Mouse (Mus musculus) forebrain, embryonic 16.5 days (tissue): ENCODE measurements around the gene Defb38. TPM values are rescaled to one million over a fixed set of nuclear protein-coding genes. Genes with fewer than 3 reads are reported as not detected.

Experiments used
- ATAC-seq: fragments of 200-750 bp; cut with Nextera tagmentation; 2 replicates; pipeline ENCODE4 v1.8.0; 2017; ENCODE audit warnings: mild to moderate bottlenecking, moderate library complexity
- H3K27ac ChIP-seq: fragments of 300-500 bp; sonication (generic); 2 replicates; pipeline ENCODE4 v1.5.1; 2014; ENCODE audit warnings: low read length, control low read depth
- H3K27me3 ChIP-seq: fragments of 300-500 bp; sonication (generic); replicated peaks from 2 replicates; pipeline ENCODE4 v1.6.1; 2014; ENCODE audit warnings: low read length; ENCODE audit not compliant: control insufficient read depth, insufficient read depth
- H3K36me3 ChIP-seq: fragments of 300-500 bp; sonication (generic); 2 replicates; pipeline ENCODE4 v1.6.1; 2014; ENCODE audit not compliant: control insufficient read depth, insufficient read depth
- H3K4me1 ChIP-seq: fragments of 300-500 bp; sonication (generic); replicated peaks from 2 replicates; pipeline ENCODE4 v1.6.1; 2014; ENCODE audit warnings: low read length; ENCODE audit not compliant: control insufficient read depth, insufficient read depth
- H3K4me2 ChIP-seq: fragments of 300-500 bp; sonication (generic); 2 replicates; pipeline ENCODE4 v1.6.1; 2014; ENCODE audit warnings: mild to moderate bottlenecking, low read length, control low read depth
- H3K4me3 ChIP-seq: fragments of 300-500 bp; sonication (generic); replicated peaks from 2 replicates; pipeline ENCODE4 v1.5.1; 2014; ENCODE audit warnings: mild to moderate bottlenecking, low read length, control low read depth
- H3K9ac ChIP-seq: fragments of 300-500 bp; sonication (generic); replicated peaks from 2 replicates; pipeline ENCODE4 v1.6.1; 2014; ENCODE audit warnings: low read depth, low read length, control low read depth
- H3K9me3 ChIP-seq: fragments of 300-500 bp; sonication (generic); 2 replicates; pipeline ENCODE4 v1.6.1; 2016; ENCODE audit warnings: low read length; ENCODE audit not compliant: control insufficient read depth
- WGBS: fragments of 180-500 bp; shearing (Covaris S2); extraction: QIAGEN DNeasy Blood & Tissue Kit; methylation state at CpG from one replicate; pipeline ENCODE4 v1.1.7; 2014; 5-methylcytosine and 5-hydroxymethylcytosine counted together
- polyA plus RNA-seq: library from polyadenylated mRNA; unstranded; fragments of >200 nt; fragmentation: Nextera tagmentation; extraction: Ambion mirVana; gene quantifications from 2 replicates; pipeline ENCODE4 v1.2.1, GENCODE M21; 2015

Defb38 gene
- polyA plus RNA-seq, result not detected in 2 replicates

GRCm38 (mm10) chr8:19026466-19026865 lies at the start of gene Defb38:
Gene Defb38, minus strand, starts transcription at chr8:19026566.
- H3K4me2 ChIP-seq, result no peak within 1 kb of the TSS
- H3K4me3 ChIP-seq, result no peak within 1 kb of the TSS
- H3K9me3 ChIP-seq, result no peaks in the 10 kb centered on the region
- H3K4me1 ChIP-seq, result no peaks in the 10 kb centered on the region
- H3K27me3 ChIP-seq, result no peaks in the 10 kb centered on the region
- no peak within 1 kb of the TSS for H3K27ac ChIP-seq
- H3K9ac ChIP-seq, result no peak within 1 kb of the TSS
- no peak for ATAC-seq
- H3K36me3 ChIP-seq, result no peaks in the 10 kb centered on the region
- 87% methylated on average over 1 of the region's 1 CpGs for WGBS

- H3K27ac ChIP-seq, result no peak overlapping the region
- H3K4me3 ChIP-seq, result no peak overlapping the region
- H3K27me3 ChIP-seq, result no peaks in the 10 kb centered on the region
- peaks cover 3% of the 10 kb centered on the region; the same call in 1 of the 2 replicates for H3K9me3 ChIP-seq
- no peak overlapping the region for H3K9ac ChIP-seq
- H3K36me3 ChIP-seq, result no peaks in the 10 kb centered on the region
- H3K4me1 ChIP-seq, result no peaks in the 10 kb centered on the region
- ATAC-seq, result no peak
- WGBS, result 82% methylated on average over 2 of the region's 2 CpGs
- H3K4me2 ChIP-seq, result no peak overlapping the region
Observed at GRCm38 (mm10) chr8:19066013-19066412, 39.6 kb upstream of the Defb38 start.

- peaks cover 3% of the 10 kb centered on the region; the same call in 1 of the 2 replicates for H3K9me3 ChIP-seq
- H3K9ac ChIP-seq, result no peak within 1 kb of the TSS
- no peak within 1 kb of the TSS for H3K4me2 ChIP-seq
- H3K27me3 ChIP-seq, result no peaks in the 10 kb centered on the region
- H3K4me1 ChIP-seq, result no peaks in the 10 kb centered on the region
- 67% methylated on average over 1 of the region's 1 CpGs for WGBS
- no peak within 1 kb of the TSS for H3K4me3 ChIP-seq
- H3K36me3 ChIP-seq, result no peaks in the 10 kb centered on the region
- no peak for ATAC-seq
- no peak within 1 kb of the TSS for H3K27ac ChIP-seq
Observed at GRCm38 (mm10) chr8:19064710-19065109, 38.3 kb upstream of the Defb38 start, which contains the start of gene Defb39. Gene Defb39, minus strand, starts transcription at chr8:19064810.

DNA sequence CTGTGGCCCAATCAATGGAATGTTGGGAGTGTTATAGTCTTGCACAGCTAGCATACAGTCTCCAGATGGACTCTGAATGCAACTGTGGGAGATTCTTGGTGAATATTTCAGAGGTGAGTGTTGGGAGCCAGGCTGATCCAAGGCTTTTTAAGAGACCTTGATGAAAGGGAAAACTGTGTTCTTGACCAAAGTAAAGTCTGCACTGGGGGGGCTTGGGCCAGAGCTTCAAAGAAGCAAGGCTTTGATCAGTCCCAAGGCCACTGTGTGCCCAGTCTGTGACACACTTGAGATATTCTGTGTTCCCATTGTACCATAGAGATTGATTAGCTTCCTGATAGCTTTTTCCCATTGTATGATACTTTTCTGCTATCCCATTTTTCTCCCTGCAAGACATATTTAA lies 36.5 kb upstream of the Defb38 start:
- H3K4me3 ChIP-seq, result no peak overlapping the region
- ATAC-seq, result no peak
- H3K9ac ChIP-seq, result no peak overlapping the region
- no peaks in the 10 kb centered on the region for H3K36me3 ChIP-seq
- no peaks in the 10 kb centered on the region for H3K4me1 ChIP-seq
- peaks cover 3% of the 10 kb centered on the region; the same call in 1 of the 2 replicates for H3K9me3 ChIP-seq
- H3K27ac ChIP-seq, result no peak overlapping the region
- no peak overlapping the region for H3K4me2 ChIP-seq
- no peaks in the 10 kb centered on the region for H3K27me3 ChIP-seq

GRCm38 (mm10) chr8:19045242-19045641 lies 18.9 kb upstream of the Defb38 start:
- Histone ChIP-seq H3K4me1 (no peaks in the 10 kb centered on the region), H3K27me3 (no peaks in the 10 kb centered on the region), H3K36me3 (no peaks in the 10 kb centered on the region), H3K9me3 (no peaks in the 10 kb centered on the region), H3K4me2 (no peak overlapping the region), H3K27ac (no peak overlapping the region), H3K9ac (no peak overlapping the region), H3K4me3 (no peak overlapping the region)
- WGBS, result 92% methylated on average over 13 of the region's 14 CpGs
- no peak for ATAC-seq

Other genes with a start within 250 kb of the Defb38 start
- gene Defb40, start 48.3 kb downstream of the Defb38 start, polyA plus RNA-seq, result not detected in 2 replicates
- not detected in 2 replicates for gene Defb37, start 35.5 kb downstream of the Defb38 start, polyA plus RNA-seq
- gene Defb39, start 38.2 kb upstream of the Defb38 start, polyA plus RNA-seq, result not detected in 2 replicates
- not detected in 2 replicates for gene Defb12, start 88.3 kb upstream of the Defb38 start, polyA plus RNA-seq
- not detected in 2 replicates for gene Defb34, start 97.2 kb upstream of the Defb38 start, polyA plus RNA-seq
- not detected in 2 replicates for gene Gm45826, start 114.2 kb upstream of the Defb38 start, polyA plus RNA-seq
- gene Defb14, start 167.8 kb upstream of the Defb38 start, polyA plus RNA-seq, result not detected in 2 replicates
- not detected in 2 replicates for gene Defb4, start 172.1 kb upstream of the Defb38 start, polyA plus RNA-seq
- not detected in 2 replicates for gene Defb6, start 198.9 kb upstream of the Defb38 start, polyA plus RNA-seq
- gene Defb46, start 213.3 kb upstream of the Defb38 start, polyA plus RNA-seq, result not detected in 2 replicates
- gene Defb5, start 221.0 kb upstream of the Defb38 start, polyA plus RNA-seq, result not detected in 2 replicates